Mouse (Mus musculus): ENCODE results near the gene 1700003H04Rik. TPM values are rescaled to one million over a fixed set of nuclear protein-coding genes. Genes with fewer than 3 reads are reported as not detected.

Gene 1700003H04Rik
- polyA plus RNA-seq (2015; fragmentation: Nextera tagmentation; extraction: Ambion mirVana): not detected in 2 replicates

GRCm38 (mm10) chr3:124581001-124581400 is at the start of gene 1700003H04Rik:
Gene 1700003H04Rik, minus strand, starts transcription at chr3:124581101.
- no peak within 1 kb of the TSS for H3K9ac ChIP-seq
- H3K27ac ChIP-seq: no peak within 1 kb of the TSS
- ATAC-seq (ENCODE audit: insufficient number of reproducible peaks, low FRiP score, low TSS enrichment, low read depth): no peak
- no peaks in the 10 kb centered on the region for H3K27me3 ChIP-seq
- no peak within 1 kb of the TSS for H3K4me2 ChIP-seq
- no peaks in the 10 kb centered on the region for H3K9me3 ChIP-seq
- H3K36me3 ChIP-seq: no peaks in the 10 kb centered on the region
- no peaks in the 10 kb centered on the region for H3K4me1 ChIP-seq
- H3K4me3 ChIP-seq: no peak within 1 kb of the TSS

- H3K4me3 ChIP-seq: no peak overlapping the region
- H3K4me1 ChIP-seq: no peaks in the 10 kb centered on the region
- no peak for ATAC-seq (ENCODE audit: insufficient number of reproducible peaks, low FRiP score, low TSS enrichment, low read depth)
- H3K27ac ChIP-seq: no peak overlapping the region
- no peaks in the 10 kb centered on the region for H3K36me3 ChIP-seq
- no peak overlapping the region for H3K9ac ChIP-seq
- no peaks in the 10 kb centered on the region for H3K9me3 ChIP-seq
- 65% methylated on average over 3 of the region's 3 CpGs for WGBS
- no peaks in the 10 kb centered on the region for H3K27me3 ChIP-seq
- no peak overlapping the region for H3K4me2 ChIP-seq
These were observed 42.1 kb upstream of the 1700003H04Rik start for GRCm38 (mm10) chr3:124623031-124623430.

DNA sequence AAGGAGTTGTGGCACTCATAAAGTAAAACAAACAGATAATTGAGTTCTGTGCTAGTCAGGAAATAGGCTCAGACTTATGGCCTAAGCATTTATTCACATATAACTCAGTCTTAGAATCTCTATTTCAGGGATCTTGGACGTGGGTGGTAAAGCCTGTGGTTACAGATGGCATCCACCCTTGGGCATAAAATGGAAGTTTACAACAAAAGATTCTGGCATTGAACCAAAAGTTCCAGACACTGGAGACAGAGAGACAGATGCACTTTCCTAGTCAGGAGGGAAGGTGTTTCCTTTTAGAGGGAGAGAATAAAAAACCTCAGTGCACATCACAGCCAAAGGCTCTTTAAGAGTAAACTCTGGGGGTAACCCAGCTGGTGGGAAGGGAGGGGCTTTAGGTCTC is 32.4 kb upstream of the 1700003H04Rik start:
- H3K9me3 ChIP-seq: no peaks in the 10 kb centered on the region
- no peaks in the 10 kb centered on the region for H3K36me3 ChIP-seq
- no peaks in the 10 kb centered on the region for H3K27me3 ChIP-seq
- no peak overlapping the region for H3K4me3 ChIP-seq
- 29% methylated on average over 1 of the region's 1 CpGs for whole genome bisulfite sequencing
- no peak overlapping the region for H3K4me2 ChIP-seq
- H3K4me1 ChIP-seq: no peaks in the 10 kb centered on the region
- H3K27ac ChIP-seq: no peak overlapping the region
- ATAC-seq (ENCODE audit: insufficient number of reproducible peaks, low FRiP score, low TSS enrichment, low read depth): no peak
- H3K9ac ChIP-seq: no peak overlapping the region

DNA sequence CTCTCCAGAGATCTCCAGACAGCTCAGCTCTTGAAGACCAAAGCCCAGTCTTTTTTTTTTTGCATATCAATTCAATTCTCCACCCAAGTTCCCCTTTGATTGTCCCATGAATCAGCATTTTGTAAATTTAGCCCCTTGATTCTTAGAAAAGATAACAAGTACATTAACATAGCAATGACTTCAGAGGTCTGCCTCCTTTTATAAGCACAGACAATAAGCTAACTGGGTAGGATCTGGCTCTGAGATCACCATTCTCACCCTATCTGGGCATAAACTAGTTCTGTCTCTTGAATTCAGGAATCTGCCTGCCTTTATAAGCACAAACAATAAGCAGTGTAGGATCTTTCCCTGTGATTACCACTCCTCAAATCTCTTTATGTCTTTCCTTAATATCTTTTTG is 29.1 kb upstream of the 1700003H04Rik start:
- H3K27ac ChIP-seq: no peak overlapping the region
- H3K9ac ChIP-seq: no peak overlapping the region
- no peak overlapping the region for H3K4me2 ChIP-seq
- no peaks in the 10 kb centered on the region for H3K36me3 ChIP-seq
- H3K27me3 ChIP-seq: no peaks in the 10 kb centered on the region
- H3K4me3 ChIP-seq: no peak overlapping the region
- H3K9me3 ChIP-seq: no peaks in the 10 kb centered on the region
- no peak for ATAC-seq (ENCODE audit: insufficient number of reproducible peaks, low FRiP score, low TSS enrichment, low read depth)
- H3K4me1 ChIP-seq: no peaks in the 10 kb centered on the region

- no peak for ATAC-seq (ENCODE audit: insufficient number of reproducible peaks, low FRiP score, low TSS enrichment, low read depth)
- no peaks in the 10 kb centered on the region for H3K27me3 ChIP-seq
- no peaks in the 10 kb centered on the region for H3K9me3 ChIP-seq
- no peaks in the 10 kb centered on the region for H3K4me1 ChIP-seq
- no peak overlapping the region for H3K27ac ChIP-seq
- no peak overlapping the region for H3K4me3 ChIP-seq
- H3K36me3 ChIP-seq: no peaks in the 10 kb centered on the region
- no peak overlapping the region for H3K9ac ChIP-seq
- H3K4me2 ChIP-seq: no peak overlapping the region
These were observed 25.2 kb upstream of the 1700003H04Rik start for GRCm38 (mm10) chr3:124606021-124606517.

GRCm38 (mm10) chr3:124605518-124605917 is 24.6 kb upstream of the 1700003H04Rik start:
- ATAC-seq (ENCODE audit: insufficient number of reproducible peaks, low FRiP score, low TSS enrichment, low read depth): no peak
- 73% methylated on average over 1 of the region's 1 CpGs for WGBS
- no peak overlapping the region for H3K9ac ChIP-seq
- H3K4me2 ChIP-seq: no peak overlapping the region
- H3K4me3 ChIP-seq: no peak overlapping the region
- no peaks in the 10 kb centered on the region for H3K4me1 ChIP-seq
- no peaks in the 10 kb centered on the region for H3K36me3 ChIP-seq
- H3K27me3 ChIP-seq: no peaks in the 10 kb centered on the region
- H3K9me3 ChIP-seq: no peaks in the 10 kb centered on the region
- H3K27ac ChIP-seq: no peak overlapping the region

DNA sequence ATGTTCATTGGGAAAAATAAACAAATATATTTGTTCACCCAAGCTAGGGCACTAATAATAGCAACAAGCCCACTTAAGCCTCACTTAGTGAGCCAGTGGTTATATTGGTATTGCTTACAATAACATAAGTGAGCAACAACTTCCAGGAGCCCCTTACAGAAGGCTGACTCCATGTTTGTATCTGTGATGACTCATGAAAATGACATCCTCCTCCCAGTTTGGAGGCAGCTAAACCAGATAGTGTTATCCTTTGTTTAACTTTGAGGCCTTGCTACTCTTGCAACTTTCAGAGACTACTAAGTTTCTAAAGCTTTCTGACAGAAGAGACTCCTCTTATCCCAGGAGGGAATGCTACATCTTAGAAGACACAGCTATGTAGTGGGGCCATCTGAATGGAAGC is 16.9 kb upstream of the 1700003H04Rik start:
- H3K4me2 ChIP-seq: no peak overlapping the region
- no peak overlapping the region for H3K4me3 ChIP-seq
- H3K36me3 ChIP-seq: no peaks in the 10 kb centered on the region
- H3K27me3 ChIP-seq: no peaks in the 10 kb centered on the region
- H3K27ac ChIP-seq: no peak overlapping the region
- no peaks in the 10 kb centered on the region for H3K9me3 ChIP-seq
- H3K4me1 ChIP-seq: no peaks in the 10 kb centered on the region
- no peak for ATAC-seq (ENCODE audit: insufficient number of reproducible peaks, low FRiP score, low TSS enrichment, low read depth)
- no peak overlapping the region for H3K9ac ChIP-seq

DNA sequence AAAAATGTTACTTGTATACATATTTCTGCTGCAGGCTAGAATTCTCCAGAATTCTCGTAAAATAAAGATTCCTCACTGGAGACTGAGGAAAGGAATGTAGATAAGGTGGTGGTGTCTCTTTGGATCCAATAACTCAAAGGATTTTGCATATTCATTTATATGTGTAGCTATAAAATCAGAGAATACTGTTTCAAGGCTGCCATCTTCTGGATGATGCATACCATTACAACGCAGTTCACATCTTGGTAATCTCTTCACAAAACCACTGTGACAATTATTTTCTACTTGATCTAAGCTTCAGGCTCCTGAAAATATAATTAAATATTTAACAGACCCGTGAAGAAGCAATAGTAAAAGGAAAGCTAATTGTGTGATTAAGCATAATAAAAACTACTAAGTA is 6.6 kb upstream of the 1700003H04Rik start:
- Histone ChIP-seq H3K4me3 (no peak overlapping the region), H3K36me3 (no peaks in the 10 kb centered on the region), H3K4me1 (no peaks in the 10 kb centered on the region), H3K27me3 (no peaks in the 10 kb centered on the region), H3K9me3 (no peaks in the 10 kb centered on the region), H3K4me2 (no peak overlapping the region), H3K27ac (no peak overlapping the region), H3K9ac (no peak overlapping the region)
- ATAC-seq (ENCODE audit: insufficient number of reproducible peaks, low FRiP score, low TSS enrichment, low read depth): no peak
- WGBS: 13% methylated on average over 3 of the region's 3 CpGs

DNA sequence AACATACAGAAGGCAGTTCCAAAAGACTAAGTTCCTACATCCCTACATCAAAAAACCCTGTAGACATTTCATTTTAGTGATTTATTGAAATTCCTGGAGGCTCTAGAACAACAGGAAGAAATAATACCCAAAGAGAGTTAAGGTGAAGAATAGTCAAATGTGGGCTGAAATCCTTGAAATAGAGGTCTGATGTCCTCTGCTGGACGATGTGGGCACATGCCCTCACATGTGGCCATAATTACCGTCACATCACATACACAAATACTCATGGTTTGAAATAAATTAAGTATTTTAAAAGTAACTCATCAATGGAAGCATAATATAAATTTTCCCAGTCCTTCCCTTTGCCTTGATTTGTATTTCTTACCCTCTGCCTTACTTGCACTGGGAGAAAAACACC is 4.9 kb upstream of the 1700003H04Rik start:
- Histone ChIP-seq H3K9ac (no peak overlapping the region), H3K4me2 (no peak overlapping the region), H3K27me3 (no peaks in the 10 kb centered on the region), H3K4me3 (no peak overlapping the region), H3K9me3 (no peaks in the 10 kb centered on the region), H3K36me3 (no peaks in the 10 kb centered on the region), H3K27ac (no peak overlapping the region), H3K4me1 (no peaks in the 10 kb centered on the region)
- WGBS: 75% methylated on average over 2 of the region's 2 CpGs
- ATAC-seq (ENCODE audit: insufficient number of reproducible peaks, low FRiP score, low TSS enrichment, low read depth): no peak

DNA sequence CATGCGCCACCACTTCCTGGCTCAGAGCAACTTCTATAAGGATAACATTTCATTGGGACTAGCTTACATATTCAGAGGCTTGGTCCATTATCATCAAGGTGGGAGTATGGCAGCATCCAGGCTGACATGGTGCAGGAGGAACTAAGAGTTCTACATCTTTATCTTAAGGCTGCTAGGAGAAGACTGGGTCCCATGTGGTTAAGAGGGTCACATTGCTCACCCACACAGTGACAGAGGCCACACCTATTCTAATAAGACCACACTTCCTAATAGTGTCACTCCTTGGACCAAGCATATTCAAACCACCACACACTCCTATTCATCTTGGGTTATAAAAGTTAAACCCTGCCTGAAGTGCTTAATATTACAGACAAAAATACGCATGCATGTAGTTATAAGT is 23.6 kb downstream of the 1700003H04Rik start:
- Histone ChIP-seq H3K9ac (no peak overlapping the region), H3K4me3 (no peak overlapping the region), H3K4me2 (no peak overlapping the region), H3K4me1 (no peaks in the 10 kb centered on the region), H3K36me3 (no peaks in the 10 kb centered on the region), H3K27ac (no peak overlapping the region), H3K9me3 (no peaks in the 10 kb centered on the region), H3K27me3 (no peaks in the 10 kb centered on the region)
- 77% methylated on average over 2 of the region's 2 CpGs for WGBS
- ATAC-seq (ENCODE audit: insufficient number of reproducible peaks, low FRiP score, low TSS enrichment, low read depth): no peak

DNA sequence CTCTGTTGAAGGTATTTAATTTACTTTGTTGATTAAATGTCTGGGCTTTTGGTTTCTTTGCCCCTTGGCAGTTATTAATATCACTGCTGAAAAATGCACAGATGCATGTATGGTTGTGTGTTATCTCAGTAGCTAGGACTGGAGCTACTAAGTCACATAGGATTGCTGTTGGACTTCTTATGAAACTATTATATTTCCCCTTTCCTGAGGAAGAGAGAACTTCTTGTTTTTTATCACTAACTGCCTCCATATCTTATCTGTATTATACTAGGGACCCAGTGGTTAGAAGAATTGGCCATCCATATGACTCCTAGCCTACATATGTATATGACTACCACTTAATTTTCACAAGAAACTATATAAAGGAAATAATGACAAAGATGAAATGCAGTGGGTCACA is 24.9 kb downstream of the 1700003H04Rik start:
- Histone ChIP-seq H3K27ac (no peak overlapping the region), H3K9ac (no peak overlapping the region), H3K27me3 (no peaks in the 10 kb centered on the region), H3K4me3 (no peak overlapping the region), H3K4me1 (no peaks in the 10 kb centered on the region), H3K4me2 (no peak overlapping the region), H3K36me3 (no peaks in the 10 kb centered on the region), H3K9me3 (no peaks in the 10 kb centered on the region)
- no peak for ATAC-seq (ENCODE audit: insufficient number of reproducible peaks, low FRiP score, low TSS enrichment, low read depth)

GRCm38 (mm10) chr3:124555092-124555491 is 25.8 kb downstream of the 1700003H04Rik start:
- Histone ChIP-seq H3K36me3 (no peaks in the 10 kb centered on the region), H3K4me2 (no peak overlapping the region), H3K9me3 (no peaks in the 10 kb centered on the region), H3K27ac (no peak overlapping the region), H3K9ac (no peak overlapping the region), H3K27me3 (no peaks in the 10 kb centered on the region), H3K4me3 (no peak overlapping the region), H3K4me1 (no peaks in the 10 kb centered on the region)
- WGBS: 70% methylated on average over 2 of the region's 2 CpGs
- ATAC-seq (ENCODE audit: insufficient number of reproducible peaks, low FRiP score, low TSS enrichment, low read depth): no peak

DNA sequence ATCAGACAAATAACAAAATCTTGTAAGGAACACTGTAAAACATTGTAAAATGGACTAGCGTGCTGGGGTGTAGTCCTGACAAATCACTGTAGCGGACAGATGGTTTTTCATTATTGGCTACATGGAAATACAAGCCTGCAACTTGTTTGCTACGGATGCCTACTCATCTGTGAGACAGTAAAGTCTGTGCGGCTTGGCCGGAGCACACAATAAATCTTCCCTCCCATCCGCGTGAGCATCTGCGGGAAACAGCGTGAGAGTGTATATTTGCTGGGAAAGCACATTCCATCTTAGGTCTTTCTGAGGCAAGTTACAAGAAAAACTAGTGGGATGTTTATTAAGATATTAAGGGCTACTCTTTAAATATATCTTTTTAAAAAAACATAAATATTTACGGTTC is 32.0 kb downstream of the 1700003H04Rik start:
- no peaks in the 10 kb centered on the region for H3K4me1 ChIP-seq
- no peaks in the 10 kb centered on the region for H3K27me3 ChIP-seq
- ATAC-seq (ENCODE audit: insufficient number of reproducible peaks, low FRiP score, low TSS enrichment, low read depth): no peak
- H3K4me2 ChIP-seq: no peak overlapping the region
- H3K27ac ChIP-seq: no peak overlapping the region
- H3K4me3 ChIP-seq: no peak overlapping the region
- H3K36me3 ChIP-seq: no peaks in the 10 kb centered on the region
- H3K9me3 ChIP-seq: no peaks in the 10 kb centered on the region
- H3K9ac ChIP-seq: no peak overlapping the region
- 70% methylated on average over 10 of the region's 10 CpGs for WGBS

Measured in limb, embryonic 15.5 days (tissue).